Mouse (Mus musculus) midbrain, embryonic 13.5 days (tissue): ENCODE measurements at regions not wholly inside any gene's neighbourhood (a gene's known extent, or its start where the extent isn't known, plus 50 kb on each side); places are given as distances from the start of the nearest gene placed in this dataset.

Experiments
- ATAC-seq: fragments of 200-750 bp; cut with Nextera tagmentation; 2 replicates; pipeline ENCODE4 v1.8.0; 2017; ENCODE audit warnings: mild to moderate bottlenecking, moderate TSS enrichment, moderate library complexity
- H3K27ac ChIP-seq: fragments of 300-500 bp; sonication (generic); 2 replicates; pipeline ENCODE4 v1.5.1; 2015; ENCODE audit warnings: inconsistent platforms, mild to moderate bottlenecking, moderate library complexity
- H3K27me3 ChIP-seq: fragments of 300-500 bp; sonication (generic); 2 replicates; pipeline ENCODE4 v1.6.1; 2015; ENCODE audit warnings: mild to moderate bottlenecking, inconsistent platforms
- H3K36me3 ChIP-seq: fragments of 300-500 bp; sonication (generic); 2 replicates; pipeline ENCODE4 v1.6.1; 2015; ENCODE audit warnings: mild to moderate bottlenecking, inconsistent platforms
- H3K4me1 ChIP-seq: fragments of 300-500 bp; sonication (generic); replicated peaks from 2 replicates; pipeline ENCODE4 v1.6.1; 2015; ENCODE audit warnings: inconsistent platforms
- H3K4me2 ChIP-seq: fragments of 300-500 bp; sonication (generic); replicated peaks from 2 replicates; pipeline ENCODE4 v1.6.1; 2015; ENCODE audit warnings: moderate library complexity, mild to moderate bottlenecking, inconsistent platforms
- H3K4me3 ChIP-seq: fragments of 300-500 bp; sonication (generic); replicated peaks from 2 replicates; pipeline ENCODE4 v1.5.1; 2015; ENCODE audit warnings: mild to moderate bottlenecking, inconsistent platforms
- H3K9ac ChIP-seq: fragments of 300-500 bp; sonication (generic); replicated peaks from 2 replicates; pipeline ENCODE4 v1.6.1; 2015; ENCODE audit warnings: mild to moderate bottlenecking, inconsistent platforms
- H3K9me3 ChIP-seq: fragments of 300-500 bp; sonication (generic); 2 replicates; pipeline ENCODE4 v1.6.1; 2016; ENCODE audit warnings: mild to moderate bottlenecking, inconsistent platforms
- WGBS: fragments of 180-500 bp; shearing (Covaris S2); methylation state at CpG from one replicate; pipeline ENCODE4 v1.1.7; 2015; 5-methylcytosine and 5-hydroxymethylcytosine counted together

DNA sequence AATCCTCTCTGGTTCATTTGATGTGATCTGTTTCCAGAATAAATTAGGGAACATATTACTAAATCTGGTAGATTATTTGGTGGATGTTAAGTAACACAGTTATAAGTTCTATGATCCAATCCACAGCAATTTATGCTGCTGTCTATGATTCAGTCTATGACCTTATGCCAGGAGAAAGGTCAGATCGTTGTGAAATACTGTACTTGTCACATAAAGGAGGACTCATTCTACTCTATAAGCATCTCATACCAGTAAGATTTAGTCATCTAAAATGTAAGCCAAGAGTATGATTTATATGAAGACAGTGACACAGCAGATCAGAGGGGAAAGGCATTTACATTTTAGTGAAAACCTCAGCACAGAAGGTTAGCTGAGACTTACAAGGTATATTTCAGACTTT is 1677.5 kb upstream of the Pcdh10 start:
- ATAC-seq: no peak
- Histone ChIP-seq H3K4me3 (no peak overlapping the region), H3K27ac (no peak overlapping the region), H3K4me2 (no peak overlapping the region), H3K9me3 (no peaks in the 10 kb centered on the region), H3K27me3 (no peaks in the 10 kb centered on the region), H3K4me1 (no peaks in the 10 kb centered on the region), H3K36me3 (no peaks in the 10 kb centered on the region), H3K9ac (no peak overlapping the region)
- WGBS: 95% methylated on average over 1 of the region's 1 CpGs

DNA sequence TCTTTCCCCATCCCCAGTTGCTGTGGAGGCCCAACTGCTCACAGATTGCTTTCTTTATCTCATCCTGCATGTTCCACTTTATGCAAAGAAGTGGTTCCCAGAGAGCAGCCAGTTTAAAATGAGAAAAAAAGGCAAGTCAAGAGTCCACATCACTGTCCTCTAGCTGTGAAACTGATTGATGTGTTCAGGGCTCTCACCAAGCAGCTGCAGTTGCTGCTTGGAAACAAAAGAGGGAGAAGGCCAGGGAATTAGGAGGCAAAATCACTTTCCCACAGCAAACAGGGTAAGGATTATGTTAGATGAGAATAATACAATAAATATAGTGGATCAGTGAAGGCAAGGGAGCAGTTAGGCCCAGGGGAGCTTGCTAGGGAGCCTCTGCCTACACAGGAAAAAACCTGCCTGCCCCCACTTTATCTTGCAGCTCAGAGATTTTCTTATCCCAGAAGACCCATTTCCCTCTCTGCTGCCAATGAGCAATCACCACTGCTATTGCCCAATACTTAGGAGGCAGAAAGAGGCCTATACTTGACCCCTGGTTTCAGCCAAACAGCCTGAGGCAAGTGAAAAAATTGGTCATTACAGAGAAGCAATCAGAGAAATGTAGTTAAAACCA is 1658.3 kb upstream of the Pcdh10 start:
- Histone ChIP-seq H3K4me3 (no peak overlapping the region), H3K27me3 (no peaks in the 10 kb centered on the region), H3K9ac (no peak overlapping the region), H3K36me3 (no peaks in the 10 kb centered on the region), H3K9me3 (no peaks in the 10 kb centered on the region), H3K4me1 (peaks cover 7% of the 10 kb centered on the region; the same call in 1 of the 2 replicates), H3K4me2 (no peak overlapping the region), H3K27ac (peak overlapping the region; percentile 48)
- ATAC-seq: peak; percentile 82
